27 mouse cellular contexts compared by ENCODE assay signal in genomic region chr11:47014278-47014677, GRCm38 (mm10).
DNase-seq lines count a peak whose midpoint lies in the region; ATAC-seq and TF ChIP-seq lines count a peak whose summit lies in the region.
"Had no signal": no experiment of that assay in that cellular context is flagged by ENCODE, and none has a peak within 500 bp of the region (broad histone marks: within the 10 kb centered on the region; RNA-seq: fewer than 3 reads in every experiment).

No protein-coding gene starts in this region.

- no peak for TF ChIP-seq POLR2A in kidney, adult 2 months (IDR thresholded peaks at IDR 0.05; ENCODE audit: low read depth, low read length)

- H3K4me1 ChIP-seq in heart, embryonic 11.5 days (ENCODE audit: control insufficient read depth, insufficient read depth, low read length), result peaks cover 15% of the 10 kb centered on the region
- no peaks in the 10 kb centered on the region for H3K4me1 ChIP-seq in kidney, adult 2 months (ENCODE audit: control insufficient read depth, insufficient read depth, low read length)
- H3K4me1 ChIP-seq in heart, embryonic 15.5 days (replicated peaks), result peaks cover 26% of the 10 kb centered on the region
- H3K4me1 ChIP-seq in midbrain, embryonic 15.5 days, result no peaks in the 10 kb centered on the region
- H3K4me1 ChIP-seq: limb, embryonic 13.5 days; megakaryocyte, embryonic 14.5 days; midbrain, embryonic 12.5 days; neural tube, embryonic 13.5 days had no signal

- no peak overlapping the region for H3K4me3 ChIP-seq in heart, embryonic 11.5 days (ENCODE audit: low read depth, low read length)
- H3K4me3 ChIP-seq in kidney, adult 2 months (ENCODE audit: insufficient read depth, low read depth, low read length), result no peak overlapping the region
- no peak overlapping the region for H3K4me3 ChIP-seq in heart, embryonic 15.5 days
- no peak overlapping the region for H3K4me3 ChIP-seq in midbrain, embryonic 15.5 days
- H3K4me3 ChIP-seq: erythroblast, embryonic 14.5 days; layer of hippocampus, adult 2 months; limb, embryonic 13.5 days; megakaryocyte, embryonic 14.5 days; midbrain, embryonic 12.5 days; neural tube, embryonic 13.5 days had no signal

- TF ChIP-seq CTCF in kidney, adult 2 months (conservative IDR thresholded peaks at IDR 0.05; ENCODE audit: insufficient read depth, insufficient read length, low read depth, low read length), result no peak

- H3K9ac ChIP-seq in heart, embryonic 11.5 days (ENCODE audit: low read depth, low read length), result no peak overlapping the region
- no peak overlapping the region for H3K9ac ChIP-seq in heart, embryonic 15.5 days
- no peak overlapping the region for H3K9ac ChIP-seq in midbrain, embryonic 15.5 days
- H3K9ac ChIP-seq: limb, embryonic 13.5 days; midbrain, embryonic 12.5 days; neural tube, embryonic 13.5 days had no signal

- H3K27me3 ChIP-seq in heart, embryonic 11.5 days (ENCODE audit: control insufficient read depth, insufficient read depth, low read length), result no peaks in the 10 kb centered on the region
- H3K27me3 ChIP-seq in kidney, adult 2 months (replicated peaks; ENCODE audit: control insufficient read depth, insufficient read depth, low read length), result no peaks in the 10 kb centered on the region
- no peaks in the 10 kb centered on the region for H3K27me3 ChIP-seq in heart, embryonic 15.5 days
- no peaks in the 10 kb centered on the region for H3K27me3 ChIP-seq in midbrain, embryonic 15.5 days (replicated peaks)
- H3K27me3 ChIP-seq: limb, embryonic 13.5 days; megakaryocyte, embryonic 14.5 days; midbrain, embryonic 12.5 days; neural tube, embryonic 13.5 days had no signal

- peak; percentile 71 for ATAC-seq in heart, embryonic 11.5 days (replicated peaks; ENCODE audit: insufficient number of reproducible peaks, low FRiP score, low TSS enrichment)
- ATAC-seq in heart, embryonic 15.5 days (replicated peaks; ENCODE audit: insufficient number of reproducible peaks, insufficient read depth, low FRiP score, low read depth), result peak; percentile 71
- ATAC-seq in midbrain, embryonic 15.5 days (replicated peaks), result no peak
- ATAC-seq: activated CD4-positive, CD25-positive, alpha-beta regulatory T cell, adult 4 months; hindbrain, embryonic 16.5 days; lung, postnatal 0 days had no signal

- H3K9me3 ChIP-seq in heart, embryonic 11.5 days (replicated peaks; ENCODE audit: control insufficient read depth, low read length), result no peaks in the 10 kb centered on the region
- H3K9me3 ChIP-seq in heart, embryonic 15.5 days (replicated peaks), result no peaks in the 10 kb centered on the region
- no peaks in the 10 kb centered on the region for H3K9me3 ChIP-seq in midbrain, embryonic 15.5 days
- H3K9me3 ChIP-seq: limb, embryonic 13.5 days; megakaryocyte, embryonic 14.5 days; midbrain, embryonic 12.5 days; neural tube, embryonic 13.5 days had no signal

- no peak for DNase-seq in heart, adult 8-10 months (ENCODE audit: low spot score)
- DNase-seq in kidney, adult 2 months, result peak; percentile 1
- DNase-seq in kidney, postnatal 4 days, result no peak
- DNase-seq in 3T3-L1 (ENCODE audit: low read depth, low spot score), result peak; percentile 4
- DNase-seq in right cerebral cortex, adult 18-20 months, result no peak
- DNase-seq: adrenal gland, adult 2 months; adrenal gland, postnatal 36 days; B cell, adult 2 months; cerebellum, adult 2 months; cerebellum, postnatal 14 days; gastrocnemius, postnatal 10 days; lung, postnatal 4 days; right cerebral cortex, postnatal 14 days had no signal

- no peak overlapping the region for H3K4me2 ChIP-seq in heart, embryonic 11.5 days
- H3K4me2 ChIP-seq in heart, embryonic 15.5 days, result no peak overlapping the region
- no peak overlapping the region for H3K4me2 ChIP-seq in midbrain, embryonic 15.5 days
- H3K4me2 ChIP-seq: limb, embryonic 13.5 days; liver, embryonic 11.5 days; midbrain, embryonic 12.5 days; neural tube, embryonic 13.5 days had no signal

- peak overlapping the region; percentile 51; the same call in 1 of the 2 replicates for H3K27ac ChIP-seq in heart, embryonic 11.5 days (ENCODE audit: low read depth, low read length)
- H3K27ac ChIP-seq in kidney, adult 2 months (ENCODE audit: insufficient read depth, low read depth, low read length), result no peak overlapping the region
- peak overlapping the region; percentile 67 for H3K27ac ChIP-seq in heart, embryonic 15.5 days
- no peak overlapping the region for H3K27ac ChIP-seq in midbrain, embryonic 15.5 days
- H3K27ac ChIP-seq: kidney, postnatal 0 days; layer of hippocampus, adult 2 months; limb, embryonic 13.5 days; midbrain, embryonic 12.5 days; neural tube, embryonic 13.5 days had no signal

- no peaks in the 10 kb centered on the region for H3K36me3 ChIP-seq in heart, embryonic 11.5 days (ENCODE audit: control insufficient read depth, insufficient read depth, low read length)
- no peaks in the 10 kb centered on the region for H3K36me3 ChIP-seq in kidney, adult 2 months (ENCODE audit: control insufficient read depth, insufficient read depth, low read length)
- no peaks in the 10 kb centered on the region for H3K36me3 ChIP-seq in heart, embryonic 15.5 days
- H3K36me3 ChIP-seq in midbrain, embryonic 15.5 days (replicated peaks), result no peaks in the 10 kb centered on the region
- H3K36me3 ChIP-seq: limb, embryonic 13.5 days; midbrain, embryonic 12.5 days; neural tube, embryonic 13.5 days had no signal

Comparison
In these comparisons a context has a peak if more than half of its experiments do, and no peak if none do; other contexts are left out.
1. DNase-seq: peak in kidney, adult 2 months (single experiment) and 3T3-L1 (single experiment); none in heart, adult 8-10 months (single experiment), kidney, postnatal 4 days (0 of 2) and right cerebral cortex, adult 18-20 months (single experiment).
2. H3K27ac ChIP-seq: peak in heart, embryonic 11.5 days (single experiment) and heart, embryonic 15.5 days (single experiment); none in kidney, adult 2 months (single experiment) and midbrain, embryonic 15.5 days (single experiment).